Mouse (Mus musculus): ENCODE measurements at regions not wholly inside any gene's neighbourhood (a gene's known extent, or its start where the extent isn't known, plus 50 kb on each side); places are given as distances from the start of the nearest gene placed in this dataset.

- no peak for TF ChIP-seq ZMIZ1 (IDR thresholded peaks at IDR 0.05; ENCODE audit: low read depth, low read length)
- no peak for TF ChIP-seq SIN3A (IDR thresholded peaks at IDR 0.05; ENCODE audit: low read length)
- TF ChIP-seq ETS1 (conservative IDR thresholded peaks at IDR 0.05; ENCODE audit: low read depth, low read length) = no peak
- TF ChIP-seq MAZ (IDR thresholded peaks at IDR 0.05; ENCODE audit: low read depth, low read length) = no peak
- no peak for TF ChIP-seq ZNF384 (IDR thresholded peaks at IDR 0.05; ENCODE audit: low read depth, low read length)
- TF ChIP-seq SMC3 (IDR thresholded peaks at IDR 0.05; ENCODE audit: low read depth, low read length) = no peak
- TF ChIP-seq CTCF (conservative IDR thresholded peaks at IDR 0.05 in 1 of 2, IDR thresholded peaks at IDR 0.05 in 1 of 2; ENCODE audit: low read depth in 2 of 2, low read length in 2 of 2) = no peak
- no peak for TF ChIP-seq TCF12 (IDR thresholded peaks at IDR 0.05; ENCODE audit: low read depth, low read length)
- TF ChIP-seq NRF1 (IDR thresholded peaks at IDR 0.05; ENCODE audit: low read depth, low read length) = no peak
- TF ChIP-seq PAX5 (IDR thresholded peaks at IDR 0.05; ENCODE audit: low read length) = no peak
- no peak for TF ChIP-seq MEF2A (IDR thresholded peaks at IDR 0.05; ENCODE audit: borderline replicate concordance, low read depth, low read length)
- in situ Hi-C loops (cut with MboI; ENCODE audit: low pct_ligation_motif_present, low pct_unique_long_range_greater_than_20kb, low sequenced_read_pairs) = no loop called here
- no peaks in the 10 kb centered on the region for H3K4me1 ChIP-seq (ENCODE audit: control insufficient read depth in 1 of 2, insufficient read depth in 2 of 2)
Measured at GRCm38 (mm10) chr9:25713636-25714035, 232.3 kb downstream of the Eepd1 start.

GRCm38 (mm10) chr9:25744162-25744561 lies 262.8 kb downstream of the Eepd1 start:
- H3K4me1 ChIP-seq (ENCODE audit: control insufficient read depth in 1 of 2, insufficient read depth in 2 of 2) = no peaks in the 10 kb centered on the region
- H3K27me3 ChIP-seq (replicated peaks) = no peaks in the 10 kb centered on the region
- peak; percentile 5 for DNase-seq (ENCODE audit: extremely low read depth)
- no peak overlapping the region for H3K4me2 ChIP-seq (ENCODE audit: insufficient read depth, low read depth, poor library complexity, severe bottlenecking)
- no peak overlapping the region for H3K4me3 ChIP-seq (replicated peaks in 1 of 3; ENCODE audit: low read depth in 2 of 3, low read length in 2 of 3, poor library complexity in 1 of 3)
- H3K9me3 ChIP-seq (replicated peaks; ENCODE audit: low read length) = no peaks in the 10 kb centered on the region
- dilution Hi-C loops (cut with MboI; ENCODE audit: extremely low pct_ligation_motif_present, extremely low pct_unique_long_range_greater_than_20kb, low sequenced_read_pairs) (no loop called here), in situ Hi-C loops (cut with MboI; ENCODE audit: low pct_ligation_motif_present, low pct_unique_long_range_greater_than_20kb, low sequenced_read_pairs) (no loop called here)
- no peak overlapping the region for H3K27ac ChIP-seq (ENCODE audit: insufficient read depth, low read depth)
- no peaks in the 10 kb centered on the region for H3K36me3 ChIP-seq (replicated peaks in 1 of 2; ENCODE audit: control insufficient read depth in 1 of 2, insufficient read depth in 1 of 2, low read length in 1 of 2)
- no peaks in the 10 kb centered on the region for H3K79me2 ChIP-seq (replicated peaks; ENCODE audit: control insufficient read depth, extremely low read depth, insufficient read depth, poor library complexity, severe bottlenecking)
- H3K9ac ChIP-seq (ENCODE audit: insufficient read depth, low read depth) = no peak overlapping the region
- TF ChIP-seq CHD1 (IDR thresholded peaks at IDR 0.05; ENCODE audit: low read depth, low read length) (no peak), POLR2AphosphoS2 (IDR thresholded peaks at IDR 0.05; ENCODE audit: low read depth, low read length) (no peak), USF1 (IDR thresholded peaks at IDR 0.05; ENCODE audit: low read depth, low read length) (no peak), JUND (conservative IDR thresholded peaks at IDR 0.05; ENCODE audit: low read depth, low read length) (no peak), ELF1 (IDR thresholded peaks at IDR 0.05; ENCODE audit: low read depth, low read length) (no peak), ETS1 (conservative IDR thresholded peaks at IDR 0.05; ENCODE audit: low read depth, low read length) (no peak), KAT2A (IDR thresholded peaks at IDR 0.05; ENCODE audit: insufficient replicate concordance, low read length) (no peak), NELFE (IDR thresholded peaks at IDR 0.05; ENCODE audit: low read depth, low read length) (no peak), MAX (IDR thresholded peaks at IDR 0.05; ENCODE audit: low read length) (no peak), HCFC1 (IDR thresholded peaks at IDR 0.05; ENCODE audit: low read depth, low read length) (no peak), TCF12 (IDR thresholded peaks at IDR 0.05; ENCODE audit: low read depth, low read length) (no peak), MAZ (IDR thresholded peaks at IDR 0.05; ENCODE audit: low read depth, low read length) (no peak), TBP (conservative IDR thresholded peaks at IDR 0.05; ENCODE audit: low read depth, low read length) (no peak), CTCF (conservative IDR thresholded peaks at IDR 0.05 in 1 of 2, IDR thresholded peaks at IDR 0.05 in 1 of 2; ENCODE audit: low read depth in 2 of 2, low read length in 2 of 2) (peak; percentile 19 to 52; a peak in 3 of 4 replicates), NRF1 (IDR thresholded peaks at IDR 0.05; ENCODE audit: low read depth, low read length) (no peak), E2F4 (IDR thresholded peaks at IDR 0.05; ENCODE audit: insufficient replicate concordance, low read depth, low read length) (no peak), JUN (IDR thresholded peaks at IDR 0.05; ENCODE audit: insufficient read depth, low read depth, low read length) (no peak), SMC3 (IDR thresholded peaks at IDR 0.05; ENCODE audit: low read depth, low read length) (peak; percentile 30), ZNF384 (IDR thresholded peaks at IDR 0.05; ENCODE audit: low read depth, low read length) (no peak), POLR2A (IDR thresholded peaks at IDR 0.05; ENCODE audit: low read depth, low read length) (no peak), MXI1 (IDR thresholded peaks at IDR 0.05; ENCODE audit: low read depth, low read length) (no peak), MAFK (IDR thresholded peaks at IDR 0.05; ENCODE audit: insufficient replicate concordance, low read length) (no peak), RCOR1 (conservative IDR thresholded peaks at IDR 0.05; ENCODE audit: low read depth, low read length) (no peak), MYC (IDR thresholded peaks at IDR 0.05; ENCODE audit: low read depth, low read length) (no peak), BHLHE40 (IDR thresholded peaks at IDR 0.05; ENCODE audit: low read depth, low read length) (no peak), RAD21 (IDR thresholded peaks at IDR 0.05; ENCODE audit: low read depth, low read length) (peak; percentile 51)

More at GRCm38 (mm10) chr9:25713636-25714035, 232.3 kb downstream of the Eepd1 start:
- Histone ChIP-seq H3K36me3 (replicated peaks in 1 of 2; ENCODE audit: control insufficient read depth in 1 of 2, insufficient read depth in 1 of 2, low read length in 1 of 2) (no peaks in the 10 kb centered on the region), H3K79me2 (replicated peaks; ENCODE audit: control insufficient read depth, extremely low read depth, insufficient read depth, poor library complexity, severe bottlenecking) (no peaks in the 10 kb centered on the region), H3K27me3 (replicated peaks) (no peaks in the 10 kb centered on the region), H3K4me2 (ENCODE audit: insufficient read depth, low read depth, poor library complexity, severe bottlenecking) (no peak overlapping the region), H3K9ac (ENCODE audit: insufficient read depth, low read depth) (no peak overlapping the region), H3K9me3 (replicated peaks; ENCODE audit: low read length) (no peaks in the 10 kb centered on the region), H3K4me3 (replicated peaks in 1 of 3; ENCODE audit: low read depth in 2 of 3, low read length in 2 of 3, poor library complexity in 1 of 3) (no peak overlapping the region), H3K27ac (ENCODE audit: insufficient read depth, low read depth) (no peak overlapping the region)
- dilution Hi-C loops (cut with MboI; ENCODE audit: extremely low pct_ligation_motif_present, extremely low pct_unique_long_range_greater_than_20kb, low sequenced_read_pairs) = no loop called here
- no peak for DNase-seq (ENCODE audit: extremely low read depth)

Measured in CH12.LX (cell line).